Comparison of ENCODE assay signal across 8 mouse cellular contexts in the genomic region with DNA sequence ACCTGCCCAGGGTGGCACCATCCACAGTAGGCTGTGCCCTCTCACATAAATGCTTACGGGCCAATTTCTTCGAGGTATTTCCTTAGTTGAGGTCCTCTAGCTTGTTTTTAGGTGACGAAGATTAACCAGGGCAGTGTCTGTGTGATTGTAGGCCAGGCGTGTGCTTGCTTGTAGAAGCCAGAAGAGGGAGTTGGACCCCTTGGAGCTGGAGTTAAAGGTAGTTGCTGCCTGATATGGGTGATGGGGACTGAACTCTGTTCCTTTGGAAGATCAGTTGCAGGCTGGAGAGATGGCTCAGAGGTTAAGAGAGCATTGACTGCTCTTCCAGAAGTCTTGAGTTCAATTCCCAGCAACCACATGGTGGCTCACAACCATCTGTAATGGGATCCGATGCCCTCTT. TPM values are rescaled to one million over a fixed set of nuclear protein-coding genes. Genes with fewer than 3 reads are reported as not detected.
DNase-seq lines count a peak whose midpoint lies in the region; ATAC-seq lines count a peak whose summit lies in the region.

No protein-coding gene starts in this region.

- peak overlapping the region; percentile 87; the same call in 1 of the 2 replicates for H3K9ac ChIP-seq in forebrain, embryonic 14.5 days (ENCODE audit: low read length)
- peak overlapping the region; percentile 78 for H3K9ac ChIP-seq in liver, embryonic 13.5 days

- H3K4me3 ChIP-seq in erythroblast, embryonic 14.5 days (replicated peaks) = peak overlapping the region; percentile 91
- H3K4me3 ChIP-seq in forebrain, embryonic 14.5 days (ENCODE audit: low read depth, low read length) = 0 out of 2 replicates have a peak overlapping the region, but pooled peaks have one; percentile 60
- peak overlapping the region; percentile 66 for H3K4me3 ChIP-seq in liver, embryonic 13.5 days (replicated peaks)

- peaks cover 4% of the 10 kb centered on the region for H3K27me3 ChIP-seq in erythroblast, embryonic 14.5 days (ENCODE audit: control insufficient read depth)
- no peaks in the 10 kb centered on the region for H3K27me3 ChIP-seq in forebrain, embryonic 14.5 days (replicated peaks; ENCODE audit: control insufficient read depth, insufficient read depth, low read length)
- H3K27me3 ChIP-seq in liver, embryonic 13.5 days = no peaks in the 10 kb centered on the region

- peaks cover 58% of the 10 kb centered on the region for H3K4me1 ChIP-seq in erythroblast, embryonic 14.5 days (ENCODE audit: control insufficient read depth)
- H3K4me1 ChIP-seq in forebrain, embryonic 14.5 days (ENCODE audit: control insufficient read depth, insufficient read depth, low read length) = peaks cover 4% of the 10 kb centered on the region; the same call in 1 of the 2 replicates
- H3K4me1 ChIP-seq in liver, embryonic 13.5 days (replicated peaks) = peaks cover 49% of the 10 kb centered on the region

- no peak for ATAC-seq in erythroblast, adult 5-6 weeks (replicated peaks; ENCODE audit: low FRiP score, poor library complexity, severe bottlenecking)
- ATAC-seq in forebrain, embryonic 14.5 days = no peak
- no peak for ATAC-seq in liver, embryonic 13.5 days (ENCODE audit: low read depth)
- ATAC-seq in cerebellum, adult (ENCODE audit: insufficient number of reproducible peaks, low FRiP score, low TSS enrichment) = no peak

- peak overlapping the region; percentile 82 for H3K4me2 ChIP-seq in forebrain, embryonic 14.5 days (ENCODE audit: low read length)
- peak overlapping the region; percentile 74 for H3K4me2 ChIP-seq in liver, embryonic 13.5 days

- no peak overlapping the region for H3K27ac ChIP-seq in forebrain, embryonic 14.5 days (ENCODE audit: low read depth, low read length)
- H3K27ac ChIP-seq in liver, embryonic 13.5 days = 0 out of 2 replicates have a peak overlapping the region, but pooled peaks have one; percentile 21

- DNase-seq in 416B (ENCODE audit: low read depth) = peak; percentile 40
- DNase-seq in forebrain, embryonic 14.5 days (ENCODE audit: low spot score) = no peak
- no peak for DNase-seq in liver, embryonic 13.5 days
- no peak for DNase-seq in ovary, postnatal 14 days (ENCODE audit: low spot score)
- no peak for DNase-seq in testis, postnatal 10 days (ENCODE audit: low spot score)

- 90% methylated on average over 5 of the region's 5 CpGs for WGBS in forebrain, embryonic 14.5 days
- 74% methylated on average over 5 of the region's 5 CpGs for WGBS in liver, embryonic 13.5 days (ENCODE audit: insufficient replicate concordance)

- H3K36me3 ChIP-seq in erythroblast, embryonic 14.5 days (ENCODE audit: control insufficient read depth) = peaks cover 28% of the 10 kb centered on the region
- H3K36me3 ChIP-seq in forebrain, embryonic 14.5 days (ENCODE audit: control insufficient read depth, insufficient read depth, low read length) = peaks cover 18% of the 10 kb centered on the region
- H3K36me3 ChIP-seq in liver, embryonic 13.5 days = peaks cover 23% of the 10 kb centered on the region

- no peaks in the 10 kb centered on the region for H3K9me3 ChIP-seq in erythroblast, embryonic 14.5 days (ENCODE audit: control insufficient read depth, low read length)
- H3K9me3 ChIP-seq in forebrain, embryonic 14.5 days (replicated peaks; ENCODE audit: control insufficient read depth, low read length) = no peaks in the 10 kb centered on the region
- no peaks in the 10 kb centered on the region for H3K9me3 ChIP-seq in liver, embryonic 13.5 days (replicated peaks)

RNA-seq across cellular contexts. Expression of a gene that starts 1.1 kb away (rescaled TPM):
- polyA plus RNA-seq in erythroblast, embryonic 14.5 days (2012) = 0.08 and 0.09 TPM in 2 replicates
- 1.3 and 5.0 TPM in 2 replicates for total RNA-seq in erythroblast, adult 5-6 weeks (2015; ENCODE audit: low replicate concordance)
- 0.85 and 2.1 TPM in 2 replicates for total RNA-seq in erythroblast, adult 5-6 weeks (2017; ENCODE audit: low replicate concordance)
- 4.3 and 4.6 TPM in 2 replicates for polyA plus RNA-seq in forebrain, embryonic 14.5 days (2014; fragmentation: Nextera tagmentation; extraction: Ambion mirVana)
- 15.8 and 21.9 TPM in 2 replicates for polyA plus RNA-seq in liver, embryonic 13.5 days (2015; fragmentation: Nextera tagmentation; extraction: Ambion mirVana)

RNA-seq across cellular contexts. Expression of a gene that starts 24.2 kb away (rescaled TPM):
- polyA plus RNA-seq in erythroblast, embryonic 14.5 days (2012) = 1.7 and 2.0 TPM in 2 replicates
- 77.8 and 93.8 TPM in 2 replicates for total RNA-seq in erythroblast, adult 5-6 weeks (2015; ENCODE audit: low replicate concordance)
- 44.9 and 67.3 TPM in 2 replicates for total RNA-seq in erythroblast, adult 5-6 weeks (2017; ENCODE audit: low replicate concordance)
- polyA plus RNA-seq in forebrain, embryonic 14.5 days (2014; fragmentation: Nextera tagmentation; extraction: Ambion mirVana) = 348 and 370 TPM in 2 replicates
- 235 and 254 TPM in 2 replicates for polyA plus RNA-seq in liver, embryonic 13.5 days (2015; fragmentation: Nextera tagmentation; extraction: Ambion mirVana)

RNA-seq across cellular contexts. Expression of a gene that starts 24.7 kb away (rescaled TPM):
- polyA plus RNA-seq in erythroblast, embryonic 14.5 days (2012) = 22.8 and 33.5 TPM in 2 replicates
- total RNA-seq in erythroblast, adult 5-6 weeks (2015; ENCODE audit: low replicate concordance) = 68.5 and 70.1 TPM in 2 replicates
- 91.4 and 102 TPM in 2 replicates for total RNA-seq in erythroblast, adult 5-6 weeks (2017; ENCODE audit: low replicate concordance)
- 20.4 and 22.6 TPM in 2 replicates for polyA plus RNA-seq in forebrain, embryonic 14.5 days (2014; fragmentation: Nextera tagmentation; extraction: Ambion mirVana)
- polyA plus RNA-seq in liver, embryonic 13.5 days (2015; fragmentation: Nextera tagmentation; extraction: Ambion mirVana) = 249 and 260 TPM in 2 replicates

RNA-seq across cellular contexts. Expression of a gene that starts 34.9 kb away (rescaled TPM):
- polyA plus RNA-seq in erythroblast, embryonic 14.5 days (2012) = 6.0 and 6.1 TPM in 2 replicates
- 55.7 and 57.1 TPM in 2 replicates for total RNA-seq in erythroblast, adult 5-6 weeks (2015; ENCODE audit: low replicate concordance)
- 9.5 and 21.2 TPM in 2 replicates for total RNA-seq in erythroblast, adult 5-6 weeks (2017; ENCODE audit: low replicate concordance)
- polyA plus RNA-seq in forebrain, embryonic 14.5 days (2014; fragmentation: Nextera tagmentation; extraction: Ambion mirVana) = 13.8 and 17.7 TPM in 2 replicates
- 99.0 and 99.7 TPM in 2 replicates for polyA plus RNA-seq in liver, embryonic 13.5 days (2015; fragmentation: Nextera tagmentation; extraction: Ambion mirVana)

RNA-seq across cellular contexts. Expression of a gene that starts 48.4 kb away (rescaled TPM):
- polyA plus RNA-seq in erythroblast, embryonic 14.5 days (2012) = 14.4 and 15.6 TPM in 2 replicates
- total RNA-seq in erythroblast, adult 5-6 weeks (2015; ENCODE audit: low replicate concordance) = 37.1 and 51.6 TPM in 2 replicates
- 44.0 and 47.3 TPM in 2 replicates for total RNA-seq in erythroblast, adult 5-6 weeks (2017; ENCODE audit: low replicate concordance)
- 123 and 129 TPM in 2 replicates for polyA plus RNA-seq in forebrain, embryonic 14.5 days (2014; fragmentation: Nextera tagmentation; extraction: Ambion mirVana)
- polyA plus RNA-seq in liver, embryonic 13.5 days (2015; fragmentation: Nextera tagmentation; extraction: Ambion mirVana) = 76.9 and 82.6 TPM in 2 replicates

Comparison
In these comparisons a context has a peak if more than half of its experiments do, and no peak if none do; other contexts are left out.
1. RNA of a gene that starts 24.2 kb away (polyA plus RNA-seq): 348 to 370 TPM in forebrain, embryonic 14.5 days and 235 to 254 TPM in liver, embryonic 13.5 days; 1.7 to 2.0 TPM in erythroblast, embryonic 14.5 days; every median in the first group is over 10 times any median in the second.
2. Peak in every context shown above with its lines, with median percentiles within 50 percentile points of each other: H3K4me3 ChIP-seq.